Mouse (Mus musculus) heart, postnatal 0 days (tissue): ENCODE measurements around the gene Maml2.

Experiments used
- CTCF ChIP-seq: IDR thresholded peaks from 2 replicates; pipeline ENCODE4 v1.5.1; 2016; ENCODE audit warnings: antibody characterized with exemption, control low read depth, low read depth
- EP300 ChIP-seq: IDR thresholded peaks from 2 replicates; pipeline ENCODE4 v1.6.1; 2016; ENCODE audit warnings: antibody characterized with exemption, low read depth

DNA sequence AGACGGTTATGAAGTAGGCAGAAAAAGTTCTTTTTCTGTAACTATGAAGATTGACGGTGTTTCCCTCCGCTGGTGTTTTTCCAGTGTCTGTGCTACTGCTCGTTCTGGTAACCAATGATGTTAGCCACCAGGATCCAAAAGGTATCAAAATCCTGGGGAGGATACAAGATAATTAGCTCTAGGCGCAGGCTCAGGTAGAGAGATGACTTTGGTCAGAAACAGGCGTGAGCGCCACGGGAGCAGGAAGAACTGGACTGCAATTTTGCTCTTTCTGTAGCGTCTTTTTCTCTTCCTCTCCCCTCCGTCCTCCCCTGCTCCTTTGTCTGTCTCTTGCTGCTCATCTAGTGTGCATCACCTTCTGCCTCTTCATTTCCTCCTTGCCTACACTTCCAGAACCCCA is 169.1 kb downstream of the Maml2 start:
- TF ChIP-seq CTCF (no peak), EP300 (no peak)
